Mouse (Mus musculus): Measurements from ENCODE around the gene Slc6a14. TPM values are rescaled to one million over a fixed set of nuclear protein-coding genes. Genes with fewer than 3 reads are reported as not detected.

Slc6a14 gene
- polyA plus RNA-seq (2015; fragmentation: Nextera tagmentation; extraction: Ambion mirVana), result 19.9 and 23.3 TPM in 2 replicates

DNA sequence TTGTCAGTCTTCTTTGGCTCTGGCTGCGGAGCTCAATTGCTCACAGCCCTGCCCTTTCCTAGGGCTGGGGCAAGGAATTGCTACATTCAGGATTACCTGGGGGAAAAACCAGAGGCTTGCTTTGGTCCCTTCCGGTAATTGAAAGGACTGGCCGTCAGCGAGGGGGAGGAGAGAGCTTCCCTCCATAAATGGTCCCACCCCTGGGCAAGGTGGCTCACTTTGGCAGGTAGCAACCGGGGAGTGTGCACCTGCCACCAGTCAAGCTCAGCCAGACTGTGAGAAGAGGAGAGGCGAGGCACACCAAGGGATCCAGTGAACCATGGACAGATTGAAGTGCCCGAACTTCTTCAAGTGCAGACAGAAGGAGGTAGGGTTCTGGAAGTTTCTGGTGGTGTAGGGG, at the start of gene Slc6a14:
Slc6a14 (plus strand) TSS at position 68 of the 400 bp plus-strand sequence.
- Histone ChIP-seq H3K36me3 (ENCODE audit: control insufficient read depth, insufficient read depth, low read length) (no peaks in the 10 kb centered on the region), H3K4me2 (ENCODE audit: low read depth, low read length) (peak within 1 kb of the TSS; percentile 29), H3K4me1 (replicated peaks; ENCODE audit: control insufficient read depth, insufficient read depth, low read length) (no peaks in the 10 kb centered on the region), H3K9ac (ENCODE audit: low read length) (no peak within 1 kb of the TSS), H3K27me3 (ENCODE audit: control insufficient read depth, insufficient read depth, low read depth, low read length) (no peaks in the 10 kb centered on the region), H3K4me3 (ENCODE audit: low read length) (peak within 1 kb of the TSS; percentile 31), H3K9me3 (ENCODE audit: control insufficient read depth, low read length) (no peaks in the 10 kb centered on the region), H3K27ac (ENCODE audit: low read length) (peak within 1 kb of the TSS; percentile 77)
- WGBS, result 48% methylated on average over 7 of the region's 7 CpGs
- peak; percentile 88 for ATAC-seq (ENCODE audit: low read depth)

DNA sequence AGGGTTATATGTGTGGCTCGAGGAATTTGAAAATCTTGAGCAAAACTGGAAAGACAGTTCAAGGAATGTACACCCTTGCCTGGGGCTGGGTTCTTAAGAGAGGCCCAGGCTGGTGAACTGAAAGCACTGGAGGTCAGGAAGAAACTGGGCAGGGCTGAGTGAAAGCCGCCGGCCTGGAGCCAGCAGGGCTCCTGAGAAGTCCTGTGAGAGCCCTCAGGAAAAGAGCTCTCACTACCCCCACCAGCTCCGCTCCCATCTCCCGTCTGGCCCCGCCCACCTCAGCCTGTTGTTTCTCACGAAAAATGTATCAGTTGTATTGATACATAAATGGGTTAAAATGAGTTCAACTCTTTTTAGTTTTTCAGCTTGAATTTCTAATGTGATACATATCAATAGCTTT, 43.8 kb upstream of the Slc6a14 start:
- Histone ChIP-seq H3K36me3 (ENCODE audit: control insufficient read depth, insufficient read depth, low read length) (no peaks in the 10 kb centered on the region), H3K27me3 (ENCODE audit: control insufficient read depth, insufficient read depth, low read depth, low read length) (no peaks in the 10 kb centered on the region), H3K27ac (ENCODE audit: low read length) (peak overlapping the region; percentile 22; the same call in 1 of the 2 replicates), H3K9ac (ENCODE audit: low read length) (no peak overlapping the region), H3K9me3 (ENCODE audit: control insufficient read depth, low read length) (no peaks in the 10 kb centered on the region; the same call in 1 of the 2 replicates), H3K4me3 (ENCODE audit: low read length) (no peak overlapping the region), H3K4me1 (replicated peaks; ENCODE audit: control insufficient read depth, insufficient read depth, low read length) (no peaks in the 10 kb centered on the region), H3K4me2 (ENCODE audit: low read depth, low read length) (no peak overlapping the region)
- ATAC-seq (ENCODE audit: low read depth), result peak; percentile 92
- WGBS, result 16% methylated on average over 7 of the region's 7 CpGs

DNA sequence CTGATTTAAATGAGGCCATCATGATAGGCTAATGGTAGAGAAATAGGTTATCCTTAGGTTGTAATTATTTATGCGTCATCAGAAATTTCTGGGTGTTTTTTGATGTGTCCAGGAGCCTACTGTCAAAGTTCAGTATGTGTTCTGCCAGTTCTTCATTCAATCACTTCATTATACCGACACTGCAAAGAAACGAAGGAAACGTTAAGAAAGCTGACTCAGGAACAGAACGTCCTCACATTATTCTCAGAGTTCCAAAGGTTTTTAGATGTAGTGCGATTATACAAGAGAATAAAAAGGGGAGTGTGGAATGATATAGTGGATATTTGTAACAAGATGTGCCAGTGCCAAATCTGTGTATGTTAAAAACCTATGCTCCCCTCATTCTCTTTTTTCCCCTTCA, 19.5 kb upstream of the Slc6a14 start:
- Histone ChIP-seq H3K4me2 (ENCODE audit: low read depth, low read length) (no peak overlapping the region), H3K27me3 (ENCODE audit: control insufficient read depth, insufficient read depth, low read depth, low read length) (no peaks in the 10 kb centered on the region), H3K9me3 (ENCODE audit: control insufficient read depth, low read length) (no peaks in the 10 kb centered on the region), H3K36me3 (ENCODE audit: control insufficient read depth, insufficient read depth, low read length) (no peaks in the 10 kb centered on the region), H3K9ac (ENCODE audit: low read length) (no peak overlapping the region), H3K27ac (ENCODE audit: low read length) (no peak overlapping the region), H3K4me3 (ENCODE audit: low read length) (no peak overlapping the region), H3K4me1 (replicated peaks; ENCODE audit: control insufficient read depth, insufficient read depth, low read length) (no peaks in the 10 kb centered on the region)
- ATAC-seq (ENCODE audit: low read depth), result peak; percentile 59
- 48% methylated on average over 6 of the region's 6 CpGs for WGBS

DNA sequence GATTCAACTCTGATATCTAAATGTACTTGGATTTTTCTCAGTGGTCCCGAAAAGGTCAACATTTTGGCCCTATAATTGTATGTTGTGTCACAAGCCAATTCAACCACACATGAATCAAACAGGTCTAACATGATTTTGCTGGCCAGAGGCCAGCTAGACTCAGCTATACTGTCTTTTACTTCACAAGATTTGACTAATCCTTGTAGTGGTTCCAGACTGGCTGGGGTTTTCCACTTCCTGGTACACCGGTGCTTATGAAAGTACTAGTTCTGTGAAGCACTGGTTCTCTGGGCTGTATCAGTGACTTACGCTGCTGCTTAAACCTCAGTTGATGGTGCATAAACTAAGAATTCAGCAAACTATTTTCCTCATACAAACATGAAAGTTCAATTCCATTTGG, 19.0 kb upstream of the Slc6a14 start:
- Histone ChIP-seq H3K9ac (ENCODE audit: low read length) (no peak overlapping the region), H3K9me3 (ENCODE audit: control insufficient read depth, low read length) (no peaks in the 10 kb centered on the region), H3K4me2 (ENCODE audit: low read depth, low read length) (no peak overlapping the region), H3K27ac (ENCODE audit: low read length) (0 out of 2 replicates have a peak overlapping the region, but pooled peaks have one; percentile 17), H3K4me1 (replicated peaks; ENCODE audit: control insufficient read depth, insufficient read depth, low read length) (no peaks in the 10 kb centered on the region), H3K27me3 (ENCODE audit: control insufficient read depth, insufficient read depth, low read depth, low read length) (no peaks in the 10 kb centered on the region), H3K4me3 (ENCODE audit: low read length) (no peak overlapping the region), H3K36me3 (ENCODE audit: control insufficient read depth, insufficient read depth, low read length) (no peaks in the 10 kb centered on the region)
- ATAC-seq (ENCODE audit: low read depth), result 0 out of 2 replicates have a peak, but pooled peaks have one; percentile 31
- whole genome bisulfite sequencing, result 66% methylated on average over 3 of the region's 3 CpGs

DNA sequence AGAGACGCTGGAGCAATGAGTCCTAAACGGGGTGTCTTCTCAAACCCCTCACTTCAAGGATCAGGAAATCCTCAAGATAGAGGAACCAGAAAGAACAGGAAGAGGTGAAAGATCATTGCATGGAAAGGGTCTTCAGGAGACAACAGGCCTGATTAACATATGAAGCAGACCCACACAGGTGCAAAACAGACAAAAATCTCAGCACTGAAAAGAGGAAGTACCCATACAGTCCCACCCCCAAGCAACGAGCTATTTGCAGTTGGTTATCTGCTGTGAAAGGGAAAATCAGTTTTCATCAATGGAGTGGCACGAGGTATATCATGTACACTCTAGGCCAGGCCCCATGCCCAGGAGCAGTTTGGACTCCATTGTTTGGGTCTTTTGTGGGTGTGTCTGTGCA, 13.1 kb upstream of the Slc6a14 start:
- no peaks in the 10 kb centered on the region for H3K36me3 ChIP-seq (ENCODE audit: control insufficient read depth, insufficient read depth, low read length)
- H3K4me1 ChIP-seq (replicated peaks; ENCODE audit: control insufficient read depth, insufficient read depth, low read length), result no peaks in the 10 kb centered on the region
- H3K4me3 ChIP-seq (ENCODE audit: low read length), result no peak overlapping the region
- H3K9ac ChIP-seq (ENCODE audit: low read length), result no peak overlapping the region
- no peaks in the 10 kb centered on the region for H3K27me3 ChIP-seq (ENCODE audit: control insufficient read depth, insufficient read depth, low read depth, low read length)
- H3K4me2 ChIP-seq (ENCODE audit: low read depth, low read length), result no peak overlapping the region
- ATAC-seq (ENCODE audit: low read depth), result no peak
- no peaks in the 10 kb centered on the region for H3K9me3 ChIP-seq (ENCODE audit: control insufficient read depth, low read length)
- 77% methylated on average over 4 of the region's 4 CpGs for WGBS
- no peak overlapping the region for H3K27ac ChIP-seq (ENCODE audit: low read length)

DNA sequence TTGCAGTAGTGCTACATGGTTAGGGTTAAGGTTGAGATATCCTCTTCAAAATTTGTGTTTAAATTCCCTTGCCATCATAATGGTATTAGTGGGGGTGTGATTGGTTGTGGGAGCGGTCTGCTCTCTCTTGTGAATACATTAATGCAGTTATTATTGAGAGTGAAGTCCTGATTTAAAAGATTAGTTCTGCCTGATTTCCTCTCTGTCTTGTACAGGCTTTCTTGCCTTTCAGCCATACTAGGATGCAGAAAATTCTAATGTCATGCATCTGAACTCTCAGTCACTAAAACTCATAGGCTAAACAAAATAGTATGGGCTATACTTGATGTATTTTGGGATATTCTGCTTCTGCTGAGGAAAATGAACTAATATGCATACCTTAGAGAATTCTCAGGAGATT, 10.2 kb upstream of the Slc6a14 start:
- ATAC-seq (ENCODE audit: low read depth), result no peak
- H3K36me3 ChIP-seq (ENCODE audit: control insufficient read depth, insufficient read depth, low read length), result no peaks in the 10 kb centered on the region
- no peaks in the 10 kb centered on the region for H3K4me1 ChIP-seq (replicated peaks; ENCODE audit: control insufficient read depth, insufficient read depth, low read length)
- H3K27me3 ChIP-seq (ENCODE audit: control insufficient read depth, insufficient read depth, low read depth, low read length), result no peaks in the 10 kb centered on the region
- H3K4me3 ChIP-seq (ENCODE audit: low read length), result no peak overlapping the region
- H3K9ac ChIP-seq (ENCODE audit: low read length), result no peak overlapping the region
- no peak overlapping the region for H3K4me2 ChIP-seq (ENCODE audit: low read depth, low read length)
- H3K27ac ChIP-seq (ENCODE audit: low read length), result no peak overlapping the region
- no peaks in the 10 kb centered on the region for H3K9me3 ChIP-seq (ENCODE audit: control insufficient read depth, low read length)
- 78% methylated on average over 1 of the region's 1 CpGs for WGBS

DNA sequence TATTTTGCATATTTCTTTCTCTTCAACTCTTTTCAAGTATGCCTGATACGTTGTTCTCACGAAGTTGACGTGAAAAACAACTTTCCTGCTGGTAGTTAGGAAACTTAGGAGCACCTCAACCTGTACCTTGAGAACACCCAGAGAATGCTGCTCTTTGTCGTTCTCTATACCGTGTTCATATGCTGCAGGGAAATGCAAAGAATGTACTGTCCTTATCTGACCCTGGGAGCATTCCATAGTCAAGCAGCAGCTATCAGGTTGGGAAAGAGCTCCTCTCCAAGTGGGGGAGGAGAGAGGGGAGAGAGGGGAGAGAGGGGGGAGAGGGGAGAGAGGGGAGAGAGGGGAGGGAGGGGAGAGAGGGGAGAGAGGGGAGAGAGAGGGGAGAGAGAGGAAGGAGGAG, 597 bp downstream of the Slc6a14 start:
- peak overlapping the region; percentile 77 for H3K27ac ChIP-seq (ENCODE audit: low read length)
- ATAC-seq (ENCODE audit: low read depth), result peak; percentile 82
- 41% methylated on average over 5 of the region's 5 CpGs for WGBS
- peak overlapping the region; percentile 11; the same call in 1 of the 2 replicates for H3K4me2 ChIP-seq (ENCODE audit: low read depth, low read length)
- H3K4me1 ChIP-seq (replicated peaks; ENCODE audit: control insufficient read depth, insufficient read depth, low read length), result no peaks in the 10 kb centered on the region
- H3K36me3 ChIP-seq (ENCODE audit: control insufficient read depth, insufficient read depth, low read length), result no peaks in the 10 kb centered on the region
- no peak overlapping the region for H3K9ac ChIP-seq (ENCODE audit: low read length)
- H3K9me3 ChIP-seq (ENCODE audit: control insufficient read depth, low read length), result no peaks in the 10 kb centered on the region
- no peaks in the 10 kb centered on the region for H3K27me3 ChIP-seq (ENCODE audit: control insufficient read depth, insufficient read depth, low read depth, low read length)
- peak overlapping the region; percentile 31 for H3K4me3 ChIP-seq (ENCODE audit: low read length)

DNA sequence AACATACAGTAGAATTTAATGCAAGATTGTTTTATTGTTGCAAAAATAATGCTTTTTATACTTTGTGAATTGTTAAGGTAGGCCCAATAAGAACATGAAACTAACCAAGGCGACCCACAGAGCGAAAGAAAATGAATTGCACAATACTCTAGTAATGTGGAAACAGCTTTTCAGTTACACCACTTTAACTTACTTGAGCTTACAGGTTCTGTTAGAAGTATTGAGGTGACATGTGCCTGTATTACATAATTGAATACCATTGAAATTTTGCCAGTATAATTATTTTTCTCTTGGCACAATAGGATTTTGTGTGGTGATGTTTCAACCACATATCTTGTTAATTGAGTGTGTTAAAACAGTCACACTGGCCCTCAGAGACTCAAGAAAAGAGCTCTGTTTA, 2.2 kb downstream of the Slc6a14 start:
- H3K27ac ChIP-seq (ENCODE audit: low read length), result no peak overlapping the region
- 79% methylated on average over 2 of the region's 2 CpGs for WGBS

DNA sequence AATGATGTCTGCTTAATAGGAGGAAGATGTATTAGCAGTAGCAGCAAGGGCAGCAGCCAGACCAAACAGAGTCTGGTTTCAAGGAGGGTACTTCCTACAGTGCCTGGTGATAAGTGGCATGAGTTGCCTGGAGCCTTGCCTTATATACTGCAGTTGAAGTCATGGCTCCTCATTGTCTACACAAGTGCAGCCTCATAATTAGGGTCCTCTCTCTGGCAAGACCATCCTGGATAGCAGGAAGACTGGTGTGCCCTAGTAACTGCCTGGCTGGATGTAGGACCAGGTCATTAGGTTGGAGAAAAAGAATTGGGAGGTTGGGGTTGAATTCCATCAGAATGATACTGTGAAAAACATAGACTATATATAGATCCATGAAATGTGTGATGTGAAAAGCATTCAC, 30.3 kb downstream of the Slc6a14 start, which contains the start of gene Gm28269:
Gm28269 (minus strand) TSS at position 101 of the 400 bp plus-strand sequence.
- Histone ChIP-seq H3K27ac (ENCODE audit: low read length) (no peak within 1 kb of the TSS), H3K4me2 (ENCODE audit: low read depth, low read length) (no peak within 1 kb of the TSS), H3K9me3 (ENCODE audit: control insufficient read depth, low read length) (no peaks in the 10 kb centered on the region), H3K36me3 (ENCODE audit: control insufficient read depth, insufficient read depth, low read length) (no peaks in the 10 kb centered on the region), H3K9ac (ENCODE audit: low read length) (no peak within 1 kb of the TSS), H3K4me3 (ENCODE audit: low read length) (no peak within 1 kb of the TSS), H3K27me3 (ENCODE audit: control insufficient read depth, insufficient read depth, low read depth, low read length) (no peaks in the 10 kb centered on the region), H3K4me1 (replicated peaks; ENCODE audit: control insufficient read depth, insufficient read depth, low read length) (no peaks in the 10 kb centered on the region)
- no peak for ATAC-seq (ENCODE audit: low read depth)

More for the DNA sequence above, 2.2 kb downstream of the Slc6a14 start:
- no peak overlapping the region for H3K4me2 ChIP-seq (ENCODE audit: low read depth, low read length)
- no peaks in the 10 kb centered on the region for H3K9me3 ChIP-seq (ENCODE audit: control insufficient read depth, low read length)
- no peaks in the 10 kb centered on the region for H3K4me1 ChIP-seq (replicated peaks; ENCODE audit: control insufficient read depth, insufficient read depth, low read length)
- ATAC-seq (ENCODE audit: low read depth), result no peak
- H3K4me3 ChIP-seq (ENCODE audit: low read length), result no peak overlapping the region
- no peaks in the 10 kb centered on the region for H3K27me3 ChIP-seq (ENCODE audit: control insufficient read depth, insufficient read depth, low read depth, low read length)
- no peaks in the 10 kb centered on the region for H3K36me3 ChIP-seq (ENCODE audit: control insufficient read depth, insufficient read depth, low read length)
- no peak overlapping the region for H3K9ac ChIP-seq (ENCODE audit: low read length)

All from lung, embryonic 16.5 days (tissue).